Mouse (Mus musculus): ENCODE data around the gene Gm14180.
"Not testable (repeated sequence)": the region's sequence is repeated elsewhere in the genome, so short reads cannot be mapped to it uniquely, and the experiment has no call there.

- not testable (repeated sequence) for TF ChIP-seq POLR2A (IDR thresholded peaks at IDR 0.05; ENCODE audit: extremely low read depth, insufficient read depth, low read length); CTCF (IDR thresholded peaks at IDR 0.05; ENCODE audit: low read depth, low read length)
Observed at GRCm38 (mm10) chr11:99685235-99685634, 48.9 kb downstream of the Gm14180 start.
